19 mouse cellular contexts compared by ENCODE assay signal in the genomic region with DNA sequence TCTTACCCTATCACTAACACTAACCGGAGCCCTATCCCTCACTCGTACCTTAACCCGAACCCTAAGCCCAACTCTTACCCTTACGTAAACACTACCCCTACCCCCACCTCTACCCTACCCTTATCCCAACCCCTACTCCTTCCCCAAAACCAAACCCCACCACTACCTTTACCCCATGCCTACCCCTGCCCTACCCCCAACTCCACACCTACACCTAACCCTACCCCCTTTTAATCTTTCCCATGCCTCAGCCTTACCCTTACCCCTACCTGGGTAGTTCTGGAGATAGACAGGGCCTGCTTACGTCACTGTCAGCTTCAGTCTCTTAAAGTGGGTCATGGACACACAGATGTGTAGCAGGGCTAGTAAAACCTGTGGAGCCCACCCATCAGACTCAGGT.
"Had no signal": no experiment of that assay in that cellular context is flagged by ENCODE, and none has a peak within 500 bp of the region (broad histone marks: within the 10 kb centered on the region; RNA-seq: fewer than 3 reads in every experiment).

No protein-coding gene starts in this region.

- H3K27me3 ChIP-seq: liver, embryonic 15.5 days had no signal

- H3K9me3 ChIP-seq: liver, embryonic 15.5 days had no signal

- H3K9ac ChIP-seq: liver, embryonic 15.5 days; lung, embryonic 14.5 days had no signal

- ATAC-seq: inflammation-experienced regulatory T-cells, adult 6 months; intestine, embryonic 16.5 days; lung, postnatal 0 days had no signal

- DNase-seq: kidney, adult 18-20 months; kidney, adult 9 months; kidney, postnatal 14 days; kidney, postnatal 4 days; left cerebral cortex, postnatal 4 days; lung, embryonic 14.5 days; midbrain, embryonic 14.5 days; right cerebral cortex, adult 18-20 months; right cerebral cortex, postnatal 14 days; right cerebral cortex, postnatal 4 days; thymus, adult 2 months; thymus, postnatal 25 days had no signal

- H3K27ac ChIP-seq: liver, embryonic 15.5 days; macrophage; stomach, postnatal 0 days had no signal

- H3K4me3 ChIP-seq: liver, embryonic 15.5 days; myocyte had no signal

- H3K4me2 ChIP-seq: liver, embryonic 15.5 days; lung, embryonic 14.5 days had no signal
